Mouse (Mus musculus) forebrain, embryonic 13.5 days (tissue): ENCODE data around the gene Zfp809. TPM values are rescaled to one million over a fixed set of nuclear protein-coding genes. Genes with fewer than 3 reads are reported as not detected.

Source experiments
- ATAC-seq: fragments of 200-750 bp; cut with Nextera tagmentation; 2 replicates; pipeline ENCODE4 v1.8.0; 2017
- H3K27ac ChIP-seq: fragments of 300-500 bp; sonication (generic); 2 replicates; pipeline ENCODE4 v1.5.1; 2015; ENCODE audit warnings: inconsistent platforms, mild to moderate bottlenecking, moderate library complexity
- H3K27me3 ChIP-seq: fragments of 300-500 bp; sonication (generic); 2 replicates; pipeline ENCODE4 v1.6.1; 2015; ENCODE audit warnings: mild to moderate bottlenecking, inconsistent platforms
- H3K36me3 ChIP-seq: fragments of 300-500 bp; sonication (generic); 2 replicates; pipeline ENCODE4 v1.6.1; 2015; ENCODE audit warnings: mild to moderate bottlenecking, inconsistent platforms; ENCODE audit not compliant: poor library complexity, severe bottlenecking
- H3K4me1 ChIP-seq: fragments of 300-500 bp; sonication (generic); 2 replicates; pipeline ENCODE4 v1.6.1; 2015; ENCODE audit warnings: inconsistent platforms
- H3K4me2 ChIP-seq: fragments of 300-500 bp; sonication (generic); 2 replicates; pipeline ENCODE4 v1.6.1; 2015; ENCODE audit warnings: inconsistent platforms, mild to moderate bottlenecking, moderate library complexity
- H3K4me3 ChIP-seq: fragments of 300-500 bp; sonication (generic); 2 replicates; pipeline ENCODE4 v1.5.1; 2015; ENCODE audit warnings: mild to moderate bottlenecking, inconsistent platforms
- H3K9ac ChIP-seq: fragments of 300-500 bp; sonication (generic); 2 replicates; pipeline ENCODE4 v1.6.1; 2015; ENCODE audit warnings: mild to moderate bottlenecking, inconsistent platforms
- H3K9me3 ChIP-seq: fragments of 300-500 bp; sonication (generic); replicated peaks from 2 replicates; pipeline ENCODE4 v1.6.1; 2016; ENCODE audit warnings: inconsistent platforms
- WGBS: fragments of 180-500 bp; shearing (Covaris S2); methylation state at CpG from one replicate; pipeline ENCODE4 v1.1.7; 2015; 5-methylcytosine and 5-hydroxymethylcytosine counted together
- polyA plus RNA-seq: library from polyadenylated mRNA; unstranded; fragments of >200 nt; fragmentation: Nextera tagmentation; extraction: Ambion mirVana; gene quantifications from 2 replicates; pipeline ENCODE4 v1.2.1, GENCODE M21; 2015

Zfp809 gene
- polyA plus RNA-seq, 1 experiment from 2014 or later, result 9.3 TPM

DNA sequence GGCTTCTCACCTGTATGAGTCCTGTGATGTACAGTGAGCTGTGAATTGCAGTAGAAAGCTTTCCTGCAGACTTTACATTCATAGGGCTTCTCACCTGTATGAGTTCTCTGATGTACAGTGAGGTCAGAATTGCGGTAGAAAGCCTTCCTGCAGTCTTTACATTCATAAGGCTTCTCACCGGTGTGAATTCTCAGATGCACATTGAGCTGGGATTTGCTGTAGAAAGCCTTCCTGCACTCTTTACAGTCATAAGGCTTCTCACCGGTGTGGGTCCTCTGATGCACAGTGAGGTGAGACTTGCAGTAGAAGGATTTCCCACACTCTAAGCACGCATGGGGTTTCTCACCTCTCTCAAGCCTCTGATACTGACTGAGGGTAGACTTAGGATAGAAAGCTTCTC, 53.2 kb downstream of the Zfp809 start:
- Histone ChIP-seq H3K27me3 (no peaks in the 10 kb centered on the region), H3K27ac (no peak overlapping the region), H3K36me3 (peaks cover 86% of the 10 kb centered on the region), H3K4me3 (no peak overlapping the region), H3K9ac (no peak overlapping the region), H3K9me3 (peaks cover 74% of the 10 kb centered on the region), H3K4me2 (no peak overlapping the region), H3K4me1 (no peaks in the 10 kb centered on the region)
- ATAC-seq, result no peak
- WGBS, result 98% methylated on average over 4 of the region's 4 CpGs

Other genes with a start within 250 kb of the Zfp809 start
- gene Rgl3, start 236.3 kb upstream of the Zfp809 start, polyA plus RNA-seq, result 1.1 and 1.2 TPM in 2 replicates
- gene Ccdc151, start 223.1 kb upstream of the Zfp809 start, polyA plus RNA-seq, result 4.0 and 4.6 TPM in 2 replicates
- 84.2 and 89.6 TPM in 2 replicates for gene Prkcsh, start 222.9 kb upstream of the Zfp809 start, polyA plus RNA-seq
- gene Elavl3, start 173.7 kb upstream of the Zfp809 start, polyA plus RNA-seq, result 63.7 and 66.4 TPM in 2 replicates
- gene Gm49318, start 154.5 kb upstream of the Zfp809 start, polyA plus RNA-seq, result not detected in 2 replicates
- 17.1 and 18.9 TPM in 2 replicates for gene Zfp653, start 154.3 kb upstream of the Zfp809 start, polyA plus RNA-seq
- 47.7 and 51.5 TPM in 2 replicates for gene Ecsit, start 140.3 kb upstream of the Zfp809 start, polyA plus RNA-seq
- gene Cnn1, start 126.5 kb upstream of the Zfp809 start, polyA plus RNA-seq, result 1.8 and 2.2 TPM in 2 replicates
- 206 and 210 TPM in 2 replicates for gene Elof1, start 108.5 kb upstream of the Zfp809 start, polyA plus RNA-seq
- 0.81 and 1.2 TPM in 2 replicates for gene Acp5, start 90.0 kb upstream of the Zfp809 start, polyA plus RNA-seq
- gene Pigyl, start 68.9 kb upstream of the Zfp809 start, polyA plus RNA-seq, result 79.3 and 87.5 TPM in 2 replicates
- 0.13 and 0.19 TPM in 2 replicates for gene Zfp872, start 37.6 kb upstream of the Zfp809 start, polyA plus RNA-seq
- 10.4 and 10.7 TPM in 2 replicates for gene Zfp599, start 34.2 kb downstream of the Zfp809 start, polyA plus RNA-seq
- 32.9 and 33.8 TPM in 2 replicates for gene Zfp810, start 81.9 kb downstream of the Zfp809 start, polyA plus RNA-seq
- 22.7 and 23.1 TPM in 2 replicates for gene Anln, start 163.5 kb downstream of the Zfp809 start, polyA plus RNA-seq
- gene 9530077C05Rik, start 185.8 kb downstream of the Zfp809 start, polyA plus RNA-seq, result 8.6 and 9.8 TPM in 2 replicates
- gene Gm17545, start 228.6 kb downstream of the Zfp809 start, polyA plus RNA-seq, result not detected in 2 replicates
- gene Rp9, start 244.0 kb downstream of the Zfp809 start, polyA plus RNA-seq, result 61.2 and 66.2 TPM in 2 replicates